Mouse (Mus musculus): ENCODE data around the gene Alcam.
A peak's percentile ranks its signal among the peaks of the same experiment; 100 is the strongest.

The Alcam gene

GRCm38 (mm10) chr16:52453971-52454514 is at the start of gene Alcam:
Gene Alcam (minus strand): TSS chr16:52454074.
- DNase-seq (ENCODE audit: low spot score in 2 of 2), result peak in 1 of 2 experiments; percentile 46

DNA sequence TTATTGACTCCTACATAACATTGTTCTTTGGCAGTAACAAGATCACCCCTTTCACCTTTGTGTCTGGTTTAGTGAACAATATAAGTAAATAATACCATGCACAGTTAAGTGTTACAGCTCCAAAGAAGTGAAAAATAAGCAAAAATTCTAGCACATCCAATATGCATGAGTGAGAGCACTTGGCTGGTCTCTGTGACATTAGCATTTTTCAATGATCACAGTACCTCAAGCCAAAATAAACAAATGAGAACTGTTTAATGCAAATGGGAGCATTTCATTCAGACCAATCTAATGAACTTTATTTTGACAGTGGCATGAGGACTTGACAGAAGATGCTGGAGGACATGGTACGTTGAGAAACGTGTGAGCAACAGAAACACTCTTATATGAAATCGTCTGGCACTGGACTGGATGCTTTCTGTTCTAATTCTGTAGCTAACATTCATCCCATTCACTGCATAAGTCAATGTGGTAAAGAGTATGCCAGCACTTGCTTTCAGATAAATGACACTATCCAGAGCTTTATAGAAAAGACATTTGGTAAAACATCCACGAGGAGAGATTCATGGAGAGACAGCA is 45.0 kb upstream of the Alcam start:
- DNase-seq (ENCODE audit: low spot score in 2 of 2), result no peak

DNA sequence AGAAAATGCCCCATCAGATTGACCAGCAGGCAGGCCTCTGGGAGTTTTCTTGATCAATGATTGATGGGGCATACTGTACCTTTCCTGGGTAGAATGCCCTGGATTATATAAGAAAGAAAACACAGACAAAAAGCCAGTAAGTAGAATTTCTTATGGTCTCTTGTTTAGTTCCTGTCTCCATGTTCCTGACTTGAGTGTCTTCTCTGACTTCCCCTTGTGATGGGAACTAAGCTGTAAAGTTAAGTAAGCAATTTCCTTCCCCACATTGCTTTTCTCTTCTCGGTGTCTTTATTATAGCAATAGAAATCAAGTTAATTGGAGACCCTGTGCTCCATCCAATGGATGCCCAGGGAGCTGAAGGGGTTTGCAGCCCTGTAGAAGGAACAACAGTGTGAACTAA is 36.7 kb upstream of the Alcam start:
- no peak for DNase-seq (ENCODE audit: low spot score in 2 of 2)

DNA sequence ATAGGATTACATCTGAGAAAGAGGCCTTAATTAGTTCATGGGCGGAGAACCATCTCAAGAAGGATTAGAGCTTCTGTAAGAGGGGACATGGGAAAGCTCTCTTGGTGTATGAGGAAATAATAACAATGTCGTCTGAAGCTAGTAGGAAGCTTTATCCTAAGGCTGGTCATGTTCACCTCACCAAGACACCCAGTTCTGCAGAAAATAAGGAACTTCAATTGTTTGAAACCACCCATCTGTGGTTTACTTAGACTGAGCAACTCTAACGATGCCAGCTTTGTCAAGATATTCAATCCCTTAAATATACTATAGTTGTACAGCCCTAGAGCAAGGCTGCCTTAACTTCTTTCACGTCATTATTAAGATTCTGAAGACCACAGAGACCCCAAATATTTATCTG is 20.4 kb upstream of the Alcam start:
- DNase-seq (ENCODE audit: low spot score in 2 of 2), result no peak

- DNase-seq (ENCODE audit: low spot score in 2 of 2), result no peak
Observed at GRCm38 (mm10) chr16:52473089-52473488, 19.2 kb upstream of the Alcam start.

- DNase-seq (ENCODE audit: low spot score in 2 of 2), result no peak
Observed at GRCm38 (mm10) chr16:52472635-52473034, 18.8 kb upstream of the Alcam start.

DNA sequence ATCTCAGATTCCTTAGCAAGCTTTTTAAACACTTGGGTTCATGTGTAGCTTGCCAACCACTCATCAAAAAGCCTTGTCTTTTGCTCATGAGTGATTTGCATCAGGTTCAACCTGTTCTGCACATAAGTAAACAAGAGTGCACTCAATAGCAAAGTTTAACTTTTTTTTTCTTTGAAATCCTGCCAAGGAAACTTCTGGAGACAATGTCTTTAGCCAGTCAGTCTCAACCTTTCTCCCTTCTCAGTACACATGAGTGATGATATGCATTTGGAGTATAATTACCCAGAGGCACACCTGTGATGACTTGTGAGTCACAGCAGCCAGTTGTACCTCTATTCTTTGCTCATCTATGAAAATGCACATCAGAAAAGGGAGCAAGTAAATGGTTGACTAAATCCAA is 18.2 kb upstream of the Alcam start:
- DNase-seq (ENCODE audit: low spot score in 2 of 2), result no peak

GRCm38 (mm10) chr16:52470881-52471280 is 17.0 kb upstream of the Alcam start:
- no peak for DNase-seq (ENCODE audit: low spot score in 2 of 2)

DNA sequence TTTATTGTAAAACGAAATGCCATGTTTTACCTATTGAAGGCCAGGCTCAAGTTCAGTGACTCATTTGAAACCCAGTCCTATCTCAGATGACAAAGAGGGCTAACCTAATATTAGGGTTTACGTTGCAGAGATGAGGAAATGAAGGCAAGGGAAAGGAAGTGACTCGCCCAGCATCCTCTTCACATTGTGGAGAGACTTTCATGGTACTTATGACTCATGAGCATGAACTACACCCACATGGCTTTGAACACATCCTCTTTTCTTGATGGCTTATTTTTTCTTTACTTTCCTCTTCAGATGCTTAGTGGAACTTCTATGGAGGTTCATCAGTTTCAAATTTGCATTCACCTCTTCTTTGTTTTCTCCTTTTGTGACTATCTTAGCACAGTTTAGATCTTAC is 16.4 kb upstream of the Alcam start:
- no peak for DNase-seq (ENCODE audit: low spot score in 2 of 2)

DNA sequence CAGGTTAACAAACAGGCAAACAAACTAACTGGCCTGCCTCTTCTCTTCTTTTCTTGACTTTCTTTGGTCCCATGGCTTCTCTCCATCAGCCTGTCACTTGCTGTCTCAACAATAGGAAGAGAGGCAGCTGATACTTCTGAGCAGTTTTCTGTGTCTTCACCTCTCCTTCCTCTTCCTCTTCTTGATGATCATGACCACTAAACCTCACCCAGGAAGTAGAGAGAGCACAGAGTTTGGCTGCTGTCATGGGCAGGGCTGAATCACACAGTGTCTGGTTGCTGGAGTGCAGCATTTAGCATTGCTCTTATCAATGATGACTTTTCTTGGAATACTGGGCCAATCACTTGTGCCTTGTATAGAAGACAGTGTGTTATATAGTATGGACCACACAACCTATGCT is 14.6 kb upstream of the Alcam start:
- no peak for DNase-seq (ENCODE audit: low spot score in 2 of 2)

DNA sequence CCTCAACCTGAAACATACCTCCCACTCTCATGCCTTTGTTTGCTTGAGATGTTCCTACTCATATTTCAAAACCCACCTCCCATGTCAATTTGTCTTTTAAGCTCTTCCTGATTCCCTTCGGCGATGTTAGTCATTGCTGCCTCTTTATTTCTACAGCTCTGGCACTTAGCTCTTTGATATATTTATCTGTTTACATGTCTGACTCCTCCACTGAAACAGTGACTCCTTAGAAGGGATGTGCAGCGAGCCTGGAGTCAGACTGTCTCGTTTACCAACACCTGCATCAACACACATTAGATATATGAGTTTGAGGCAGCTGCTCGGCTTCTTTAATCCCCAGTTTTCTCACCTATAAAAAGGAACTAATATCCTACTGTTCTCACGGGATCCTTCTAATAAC is 12.9 kb upstream of the Alcam start:
- no peak for DNase-seq (ENCODE audit: low spot score in 2 of 2)

DNA sequence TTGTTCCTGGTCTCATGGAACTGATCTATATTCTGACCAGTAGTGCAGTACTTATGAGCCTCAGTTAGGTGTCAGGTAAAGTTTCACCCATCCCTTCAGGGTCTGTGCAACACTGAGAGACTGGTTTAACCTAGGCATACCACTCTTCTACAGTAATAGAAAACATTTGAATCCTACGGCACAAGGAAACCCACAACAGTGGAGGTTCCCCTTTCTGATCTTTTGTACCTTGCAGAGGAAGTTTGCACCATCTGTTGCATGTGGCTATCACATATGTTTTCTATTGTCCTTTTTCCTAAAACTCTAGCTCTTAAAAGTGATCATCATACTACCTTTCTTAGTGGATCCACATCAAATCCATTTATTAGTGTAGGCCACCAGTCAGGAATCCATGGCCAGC is 10.7 kb upstream of the Alcam start:
- DNase-seq (ENCODE audit: low spot score in 2 of 2), result no peak

GRCm38 (mm10) chr16:52452862-52453715 is 785 bp downstream of the Alcam start:
- DNase-seq (ENCODE audit: low spot score in 2 of 2), result peak; percentile 95 to 98

GRCm38 (mm10) chr16:52452477-52452831 is 1.4 kb downstream of the Alcam start:
- no peak for DNase-seq (ENCODE audit: low spot score in 2 of 2)

DNA sequence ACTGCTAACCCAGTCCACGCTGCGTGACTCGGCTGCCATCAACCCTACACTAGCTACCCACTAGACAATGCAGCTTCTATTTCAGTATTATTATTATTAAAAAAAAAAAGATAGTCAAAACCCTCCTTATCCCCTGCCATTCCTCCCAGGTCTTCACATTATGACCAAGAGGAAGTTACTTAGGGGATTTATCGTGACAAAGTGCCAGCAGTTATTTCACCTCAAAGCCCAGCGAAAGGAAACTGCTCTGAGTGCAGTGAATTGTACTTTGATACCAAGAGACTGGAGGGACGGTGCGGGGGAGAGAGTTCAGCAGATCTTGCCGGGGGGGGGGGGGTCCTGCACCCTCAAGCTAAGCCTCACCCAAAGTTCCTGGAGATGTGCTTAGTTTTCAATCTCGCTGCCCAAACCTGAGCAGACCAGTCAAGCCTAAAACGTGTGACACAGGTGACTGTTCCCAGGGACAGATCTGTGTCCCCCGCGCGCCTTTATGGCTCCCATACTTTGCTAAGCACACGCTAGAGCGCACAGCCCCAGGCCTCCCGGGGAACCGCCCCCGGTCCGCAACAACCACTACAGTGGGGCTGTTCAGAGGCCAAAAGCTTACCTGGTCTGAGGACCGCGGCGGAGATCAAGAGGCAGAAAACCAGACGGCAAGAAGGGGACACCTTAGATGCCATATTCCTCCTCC is 1.9 kb downstream of the Alcam start:
- DNase-seq (ENCODE audit: low spot score in 2 of 2), result no peak

GRCm38 (mm10) chr16:52451101-52451785 is 2.6 kb downstream of the Alcam start:
- DNase-seq (ENCODE audit: low spot score in 2 of 2), result peak in 1 of 2 experiments; percentile 19

GRCm38 (mm10) chr16:52450245-52451100 is 3.4 kb downstream of the Alcam start:
- peak in 1 of 2 experiments; percentile 59 for DNase-seq (ENCODE audit: low spot score in 2 of 2)

- no peak for DNase-seq (ENCODE audit: low spot score in 2 of 2)
Observed at GRCm38 (mm10) chr16:52449889-52450244, 4.0 kb downstream of the Alcam start.

GRCm38 (mm10) chr16:52445984-52446383 is 7.9 kb downstream of the Alcam start:
- no peak for DNase-seq (ENCODE audit: low spot score in 2 of 2)

GRCm38 (mm10) chr16:52443635-52444505 is 10.0 kb downstream of the Alcam start:
- DNase-seq (ENCODE audit: low spot score in 2 of 2), result no peak

Measured in left cerebral cortex, adult 9 months (tissue).